Mouse (Mus musculus) gastrocnemius, postnatal 14 days (tissue): ENCODE measurements around the gene Rnf115. TPM values are rescaled to one million over a fixed set of nuclear protein-coding genes. Genes with fewer than 3 reads are reported as not detected.
"Not testable (repeated sequence)": the region's sequence is repeated elsewhere in the genome, so short reads cannot be mapped to it uniquely, and the experiment has no call there.

ENCODE experiments used
- DNase-seq: peaks from one replicate; pipeline ENCODE4 v3.0.0; 2021; ENCODE audit warnings: mixed read lengths
- intact Hi-C: fragments of 180-260 bp; cut with DNase I; formaldehyde crosslinking; loops from one replicate; pipeline ENCODE4 v1.15.1; 2025; ENCODE audit warnings: low total_unique reads
- long read RNA-seq, 2 experiments: library from polyadenylated mRNA; stranded (forward); transcript quantifications; one replicate each; pipeline ENCODE4 v2.0.0; 2021
- total RNA-seq, 2 experiments: library from RNA; stranded (reverse); gene quantifications; 2 replicates each; pipeline ENCODE4 v1.2.3; 2021

Gene Rnf115
- total RNA-seq = 10 to 100 TPM; 53.8 to 89.7 TPM
- long read RNA-seq, experiment 1, partial matches to known transcripts = 21 of 30 reads
- long read RNA-seq, experiment 1, other reads (novel, unspliced or antisense) = 5 of 30 reads
- long read RNA-seq, experiment 2, transcript Rnf115-201 (9 exons, 2,209 nt) = major isoform, 10 of 50 reads
- long read RNA-seq, experiment 2, partial matches to known transcripts = 29 of 50 reads
- long read RNA-seq, experiment 2, other reads (novel, unspliced or antisense) = 11 of 50 reads

DNA sequence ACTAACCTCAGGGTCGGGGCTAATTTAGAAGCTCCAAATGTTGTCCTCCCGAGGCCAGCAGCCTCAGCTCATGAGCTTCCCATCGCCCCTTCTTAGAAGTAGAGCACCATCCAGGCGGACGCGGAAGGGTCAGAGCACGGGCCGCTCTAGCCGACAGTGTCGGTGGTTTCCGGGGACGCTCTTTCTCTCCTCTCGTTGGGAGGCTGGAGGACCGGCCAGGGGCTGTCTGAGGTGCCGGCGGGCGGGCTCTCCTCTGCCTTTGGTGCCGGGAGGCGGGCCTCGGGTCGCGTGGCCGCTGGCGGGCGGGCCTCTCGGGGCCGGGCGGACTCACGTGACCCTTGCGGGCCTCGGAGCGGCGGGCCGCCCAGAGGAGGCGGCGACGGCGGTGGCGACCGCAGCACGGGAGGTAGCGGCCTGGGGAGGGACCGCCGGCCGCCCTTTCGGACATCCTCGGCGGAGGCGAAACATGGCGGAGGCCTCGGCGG lies at the start of gene Rnf115, which contains the start of gene Polr3c:
TSS of gene Rnf115 (plus strand) at position 322 of the 485 bp plus-strand sequence.
TSS of gene Polr3c (minus strand) at position 286 of the 485 bp plus-strand sequence.
- intact Hi-C loops = no loop called here
- DNase-seq = peak; percentile 98

DNA sequence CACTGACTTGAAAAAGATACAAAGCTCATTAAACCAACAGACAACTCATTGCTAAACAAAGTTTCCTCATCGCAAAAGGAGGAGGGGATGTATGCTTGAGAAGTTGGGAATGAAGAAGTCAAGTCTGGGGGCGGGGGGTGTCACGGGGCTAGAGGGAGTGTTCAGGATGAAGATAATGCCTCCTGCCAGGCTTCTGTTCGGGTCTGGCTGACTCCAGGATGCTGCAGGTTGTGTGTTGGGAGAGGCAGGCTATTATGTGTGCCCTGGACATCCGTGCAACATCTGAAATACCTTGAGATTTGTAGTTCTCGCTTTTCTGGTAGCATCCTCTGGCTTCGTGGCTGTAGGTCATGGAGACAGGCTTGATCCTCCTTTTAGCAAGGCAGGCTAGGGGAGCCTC lies 49.0 kb upstream of the Rnf115 start:
- no peak for DNase-seq
- intact Hi-C loops = no loop called here

DNA sequence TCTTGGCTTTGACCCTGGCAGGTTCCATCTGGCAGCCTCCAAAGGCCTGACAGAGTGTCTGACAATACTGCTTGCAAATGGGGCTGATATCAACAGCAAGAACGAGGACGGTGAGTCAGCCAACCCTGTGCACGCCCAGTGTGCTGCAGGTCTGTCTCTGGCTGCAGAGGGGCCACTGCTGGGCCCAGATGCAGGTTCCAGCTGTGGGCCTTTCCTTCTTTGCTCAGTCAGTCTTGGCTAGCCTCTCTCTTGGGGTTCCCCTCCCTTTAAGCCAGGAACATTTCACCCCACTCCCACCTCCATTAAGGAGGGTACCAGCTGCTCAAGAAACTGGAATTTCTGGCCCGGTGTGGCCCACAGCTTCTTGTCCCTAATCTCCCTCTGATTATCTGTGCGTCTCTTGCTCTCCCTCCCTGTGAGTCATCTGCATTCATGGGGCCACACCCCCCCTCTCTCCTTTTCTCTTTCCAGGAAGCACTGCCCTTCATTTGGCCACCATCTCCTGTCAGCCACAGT lies 48.2 kb upstream of the Rnf115 start:
- intact Hi-C loops = no loop called here
- no peak for DNase-seq

DNA sequence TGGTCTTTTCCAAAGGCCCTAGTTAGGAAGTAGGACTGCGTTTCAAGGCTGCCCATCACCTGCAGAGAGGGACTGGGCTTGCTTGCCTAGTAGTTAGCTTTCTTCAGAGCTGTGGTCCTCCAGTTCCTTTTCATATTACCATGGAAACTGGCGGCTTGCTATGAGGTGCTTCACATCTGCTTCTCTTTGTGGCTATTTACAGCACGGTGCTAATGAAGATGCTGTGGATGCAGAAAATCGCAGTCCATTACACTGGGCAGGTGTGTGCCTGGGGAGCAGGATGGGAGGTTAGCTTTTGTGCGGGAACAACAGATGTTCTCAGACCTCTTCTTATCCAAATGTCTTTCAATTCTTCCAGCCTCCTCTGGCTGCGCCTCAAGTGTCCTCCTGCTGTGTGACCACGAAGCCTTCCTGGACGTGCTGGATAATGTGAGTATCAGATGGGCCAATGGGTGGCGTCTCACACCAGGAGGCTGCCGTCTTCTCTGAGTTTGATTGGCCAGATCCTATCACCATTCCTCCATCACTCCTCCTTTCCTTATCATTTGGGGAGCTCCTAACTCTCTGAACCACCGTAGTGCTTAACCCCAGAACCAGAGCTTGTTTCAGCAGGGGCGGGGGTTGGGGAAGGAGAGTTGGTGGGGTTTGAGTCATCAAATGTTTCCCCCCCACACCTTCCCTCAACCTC lies 47.1 kb upstream of the Rnf115 start:
- intact Hi-C loops = no loop called here
- no peak for DNase-seq

DNA sequence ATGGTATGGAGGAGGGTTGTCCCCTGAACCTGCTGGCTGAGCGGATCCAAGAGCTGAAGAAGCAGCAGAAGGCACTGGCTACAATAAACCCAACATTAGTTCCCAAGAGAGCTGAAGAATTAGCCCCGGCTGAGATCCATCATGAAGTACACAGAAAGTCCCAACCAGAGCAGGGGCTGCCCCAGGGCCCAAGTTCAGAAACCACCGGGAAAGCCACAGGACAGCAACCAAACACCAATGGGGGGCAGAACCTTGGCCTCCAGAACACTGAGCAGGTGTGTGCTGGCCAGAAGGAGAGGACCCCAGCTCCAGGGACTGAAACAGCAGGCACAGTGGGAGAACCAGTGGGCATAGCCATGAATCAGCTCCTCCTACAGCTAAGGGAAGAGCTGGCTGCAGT lies 44.0 kb upstream of the Rnf115 start:
- intact Hi-C loops = no loop called here

DNA sequence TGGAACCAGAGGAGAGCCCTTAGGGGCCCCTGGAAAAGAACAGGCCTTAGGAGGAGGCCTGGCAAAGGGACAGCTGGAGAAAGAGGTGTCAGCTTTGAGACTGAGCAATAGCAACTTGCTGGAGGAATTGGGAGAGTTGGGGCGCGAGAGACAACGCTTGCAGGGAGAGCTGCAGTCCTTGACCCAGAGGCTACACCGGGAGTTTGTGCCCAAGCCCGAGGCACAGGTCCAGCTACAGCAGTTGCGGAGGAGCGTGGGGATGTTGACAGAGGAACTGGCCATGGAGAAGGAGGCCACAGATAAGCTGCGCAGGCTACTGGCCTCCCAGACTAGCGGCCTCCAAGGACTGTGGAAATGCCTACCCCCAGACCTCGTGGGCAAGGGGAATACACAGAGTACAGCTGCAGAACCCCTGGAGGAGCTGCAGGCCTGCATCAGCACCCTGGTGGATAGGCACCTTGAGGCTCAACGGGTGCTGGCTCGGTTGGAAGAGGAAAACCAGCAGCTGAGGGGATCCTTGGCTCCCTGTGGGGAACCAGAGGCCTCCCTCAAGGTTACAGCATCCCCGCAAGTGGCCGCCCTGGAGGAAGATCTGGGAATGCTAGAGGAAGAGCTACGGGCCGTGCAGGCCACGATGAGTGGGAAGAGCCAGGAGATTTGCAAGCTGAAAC lies 43.2 kb upstream of the Rnf115 start:
- intact Hi-C loops = no loop called here

More for the DNA sequence above, 44.0 kb upstream of the Rnf115 start:
- DNase-seq = no peak

DNA sequence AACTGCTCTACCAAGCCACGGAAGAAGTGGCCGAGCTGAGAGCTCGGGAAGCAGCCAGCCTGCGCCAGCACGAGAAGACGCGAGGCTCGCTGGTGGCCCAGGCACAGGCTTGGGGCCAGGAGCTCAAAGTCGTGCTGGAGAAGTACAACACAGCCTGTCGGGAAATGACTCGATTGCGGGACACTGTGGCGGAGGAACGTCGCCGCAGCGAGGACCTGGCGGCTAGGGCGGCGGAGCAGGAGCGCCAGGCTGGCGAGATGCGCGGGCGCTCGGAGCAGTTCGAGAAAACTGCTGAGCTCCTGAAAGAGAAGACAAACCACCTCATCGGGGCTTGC lies 42.7 kb upstream of the Rnf115 start:
- intact Hi-C loops = no loop called here
- no peak for DNase-seq

More for the DNA sequence above, 43.2 kb upstream of the Rnf115 start:
- peak; percentile 36 for DNase-seq

DNA sequence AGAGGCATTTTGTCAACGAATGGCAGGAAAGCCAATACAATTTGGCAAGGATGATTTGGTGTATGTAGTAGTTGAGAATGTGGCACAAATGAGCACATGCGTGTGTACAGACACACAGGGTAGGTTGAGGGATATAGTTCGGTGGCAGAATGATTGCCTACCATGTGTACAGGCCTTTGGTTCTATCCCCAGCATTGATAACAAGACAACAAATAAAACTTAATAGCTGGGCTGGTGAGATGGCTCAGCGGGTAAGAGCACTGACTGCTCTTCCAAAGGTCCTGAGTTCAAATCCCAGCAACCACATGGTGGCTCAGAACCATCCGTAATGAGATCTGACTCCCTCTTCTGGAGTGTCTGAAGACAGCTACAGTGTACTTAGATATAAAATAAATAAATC lies 41.4 kb upstream of the Rnf115 start:
- DNase-seq, intact Hi-C loops: not testable (repeated sequence)

DNA sequence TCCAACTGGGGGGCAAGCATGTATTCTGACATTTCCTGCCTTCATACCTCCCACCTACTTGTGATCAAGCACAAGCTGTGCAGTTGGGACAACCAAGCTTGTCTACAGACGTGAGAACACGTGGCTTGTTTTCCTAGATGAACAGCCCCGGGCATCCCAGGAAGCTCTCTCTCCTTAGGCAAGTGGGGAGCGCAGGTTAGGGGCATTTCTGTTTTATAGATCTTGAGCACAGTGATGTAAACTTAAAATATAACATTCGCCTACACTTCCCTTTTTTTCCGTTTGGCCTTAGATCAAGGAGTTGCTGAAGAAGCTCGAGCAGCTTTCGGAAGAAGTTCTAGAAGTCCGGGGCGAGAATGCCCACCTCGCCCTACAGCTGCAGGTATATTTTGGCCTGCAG lies 38.6 kb upstream of the Rnf115 start:
- intact Hi-C loops = no loop called here
- no peak for DNase-seq

DNA sequence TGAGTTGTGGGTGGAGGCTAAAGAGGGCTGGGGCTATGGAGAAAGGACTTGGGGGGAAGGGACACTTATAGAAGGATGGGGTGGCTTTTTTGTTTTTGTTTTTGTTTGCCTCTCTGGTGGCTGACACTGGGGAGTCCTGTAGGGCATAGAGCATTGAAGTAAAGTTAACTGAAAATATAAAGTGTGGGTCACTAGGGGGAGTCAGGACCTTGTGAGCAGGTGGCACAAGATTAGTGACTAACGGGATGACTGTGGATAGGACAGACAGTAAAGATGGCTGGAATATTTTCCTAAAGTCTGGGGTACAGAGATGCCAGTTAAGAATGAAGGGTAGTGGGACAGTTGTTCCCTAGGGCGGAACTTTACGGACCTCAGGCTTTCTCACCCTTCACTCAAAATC lies 37.2 kb upstream of the Rnf115 start:
- no peak for DNase-seq
- intact Hi-C loops = no loop called here

DNA sequence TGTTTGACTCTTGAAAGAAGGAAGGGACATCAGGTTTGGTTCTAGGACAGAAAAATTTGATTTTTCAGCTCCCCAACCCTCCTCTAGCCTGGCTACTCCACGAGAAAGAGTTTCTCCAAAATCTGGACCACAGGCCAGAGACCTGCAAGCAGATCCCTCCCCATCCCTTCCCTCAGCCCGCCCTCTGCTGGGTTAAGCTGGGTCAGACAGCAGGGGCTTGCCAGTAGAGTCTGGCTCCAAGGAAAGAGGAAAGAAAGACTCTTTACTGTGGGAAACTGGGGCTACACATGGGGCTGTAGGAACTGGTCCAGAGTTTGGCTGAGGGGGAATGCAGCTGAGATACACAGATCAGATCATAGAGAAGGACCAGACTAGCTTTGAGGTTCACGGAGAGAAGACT lies 35.0 kb upstream of the Rnf115 start:
- intact Hi-C loops = no loop called here
- DNase-seq = peak; percentile 82

DNA sequence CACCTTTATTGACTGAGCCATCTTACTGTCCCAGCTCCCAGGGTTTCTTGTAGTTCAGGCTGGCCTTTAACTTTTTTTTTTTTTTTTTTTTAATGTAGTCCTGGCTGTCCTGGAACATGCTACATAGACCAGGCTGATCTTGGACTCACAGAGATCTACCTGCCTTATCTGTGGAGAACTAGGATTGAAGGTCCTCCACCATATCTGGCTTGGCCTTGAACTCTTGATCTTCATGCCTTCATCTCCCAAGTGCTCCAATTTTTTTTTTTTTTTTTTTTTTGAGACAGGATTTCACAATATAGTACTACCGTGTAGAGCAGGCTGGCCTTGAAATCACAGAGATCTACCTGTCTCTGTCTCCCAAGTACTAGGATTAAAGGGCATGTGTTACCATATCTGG lies 33.9 kb upstream of the Rnf115 start:
- intact Hi-C loops = no loop called here
- DNase-seq = no peak

DNA sequence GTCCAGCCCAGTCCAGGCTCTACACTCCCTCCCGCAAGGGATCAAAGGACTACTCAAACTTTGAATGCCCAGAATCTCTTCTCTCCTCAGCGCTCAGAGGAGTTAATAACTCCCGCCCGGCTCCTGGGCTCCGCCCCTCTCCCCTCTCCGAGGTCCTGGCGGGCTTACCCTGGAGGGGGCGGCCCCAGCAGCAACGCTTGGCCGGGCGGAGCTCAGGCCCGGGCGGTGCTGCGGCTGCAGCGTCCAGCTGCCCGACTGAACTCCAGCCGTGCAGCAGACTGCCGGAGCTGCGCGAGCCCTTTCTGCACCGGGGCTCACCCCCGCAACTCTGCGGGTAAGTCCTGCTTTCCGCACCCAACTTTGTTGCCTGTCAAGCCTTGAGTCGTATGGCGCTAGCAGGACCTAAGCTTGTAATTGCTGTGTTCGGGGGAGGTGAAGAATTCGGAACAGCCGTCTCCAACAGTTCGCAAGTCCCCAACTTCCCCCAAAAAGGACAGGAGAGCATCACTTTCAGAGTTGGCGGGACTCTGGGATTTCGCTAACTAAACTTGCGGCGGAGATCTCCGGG lies 31.2 kb upstream of the Rnf115 start, which contains the start of gene Pias3:
TSS of gene Pias3 (plus strand) at position 187 of the 568 bp plus-strand sequence.
- DNase-seq = peak; percentile 93
- intact Hi-C loops = no loop called here

DNA sequence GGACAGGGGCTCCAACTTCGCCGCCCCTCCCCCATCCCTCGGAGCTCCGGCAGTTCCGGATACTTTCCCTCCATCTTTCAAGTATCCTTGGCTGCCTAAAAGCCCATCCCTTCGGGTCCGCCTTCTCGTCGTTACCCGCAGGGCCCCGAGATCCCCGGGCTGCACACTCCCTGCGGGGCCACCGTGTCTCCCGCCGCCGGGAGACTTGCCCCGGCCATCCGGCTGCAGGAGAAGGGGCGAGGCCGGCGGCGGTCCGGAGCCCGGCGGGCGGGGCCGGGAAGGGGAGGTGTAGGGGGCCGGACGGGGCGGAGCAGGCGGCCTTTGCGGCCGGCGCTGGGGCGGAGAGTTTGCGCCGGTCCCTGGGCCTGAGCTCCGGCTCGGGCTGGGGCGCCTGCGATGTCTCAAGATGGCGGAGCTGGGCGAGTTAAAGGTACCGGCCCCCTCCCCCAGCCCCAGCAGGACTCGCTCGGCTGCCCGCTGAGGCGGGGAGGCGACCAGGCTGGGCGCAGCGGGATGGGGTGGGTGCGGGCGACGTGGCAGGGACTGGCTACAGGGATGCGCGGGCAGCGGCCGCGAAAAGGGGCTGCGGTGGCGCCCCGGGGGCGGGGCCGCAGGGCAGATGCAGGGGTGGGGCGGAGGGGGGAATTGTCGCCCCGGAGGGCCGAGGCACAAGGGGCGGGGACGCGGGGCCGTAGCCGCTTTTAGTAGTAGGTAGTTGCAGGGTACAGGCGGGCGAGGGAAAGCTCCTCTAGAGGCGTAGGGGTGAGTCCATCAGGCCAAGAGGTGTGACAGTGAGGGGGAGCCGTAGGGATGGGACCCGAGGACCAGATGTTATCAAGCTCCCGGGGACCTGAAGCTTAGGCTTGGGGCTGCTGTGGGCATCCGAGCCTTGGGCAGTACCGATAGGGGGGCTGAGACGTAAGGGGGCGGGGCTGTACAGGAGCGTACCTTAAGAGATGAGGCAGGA lies 30.4 kb upstream of the Rnf115 start:
- DNase-seq = peak; percentile 94
- intact Hi-C loops = no loop called here

DNA sequence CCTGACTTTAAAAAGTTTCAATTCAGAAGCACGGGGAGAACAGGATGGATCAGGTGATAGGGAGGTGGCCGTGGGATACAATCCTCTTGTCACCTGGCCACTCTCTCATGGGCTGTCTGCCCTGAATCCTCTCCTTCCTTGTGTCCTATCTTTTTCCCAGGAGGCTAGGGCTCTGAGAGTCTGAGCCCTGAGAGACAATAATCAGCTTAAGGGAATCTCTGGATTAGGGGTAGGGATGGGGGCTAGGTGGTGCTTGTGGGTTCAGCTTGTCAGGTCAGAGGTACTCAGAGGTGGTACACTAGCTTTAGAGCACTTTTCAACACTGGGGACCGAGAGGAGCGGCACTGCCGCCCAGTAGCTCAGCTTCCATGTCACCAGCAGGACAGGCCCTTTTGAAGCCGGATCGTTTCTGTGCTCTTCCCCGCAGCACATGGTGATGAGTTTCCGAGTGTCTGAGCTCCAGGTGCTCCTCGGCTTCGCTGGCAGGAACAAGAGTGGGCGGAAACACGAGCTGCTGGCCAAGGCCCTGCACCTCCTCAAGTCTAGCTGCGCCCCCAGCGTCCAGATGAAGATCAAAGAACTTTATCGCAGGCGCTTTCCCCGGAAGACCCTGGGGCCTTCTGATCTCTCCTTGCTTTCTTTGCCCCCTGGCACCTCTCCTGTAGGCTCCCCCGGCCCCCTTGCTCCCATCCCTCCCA lies 28.3 kb upstream of the Rnf115 start:
- no peak for DNase-seq
- intact Hi-C loops = no loop called here

DNA sequence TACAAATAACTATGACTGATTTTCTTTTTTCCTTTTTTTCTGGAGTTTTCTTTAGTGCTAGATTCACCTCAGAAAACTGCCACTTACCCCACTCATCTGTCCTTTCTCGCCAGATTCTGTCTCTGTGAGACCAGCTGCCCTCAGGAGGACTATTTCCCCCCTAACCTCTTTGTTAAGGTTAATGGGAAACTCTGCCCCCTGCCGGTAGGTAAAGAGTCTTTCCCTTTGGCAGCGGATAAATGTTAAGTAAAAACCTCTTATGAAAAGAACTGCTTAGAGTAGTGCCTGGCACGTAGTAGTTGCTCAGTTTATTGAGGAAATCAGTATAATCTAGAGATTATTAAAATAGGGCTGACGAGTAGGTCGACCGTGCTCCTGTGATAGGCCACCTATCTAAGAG lies 27.1 kb upstream of the Rnf115 start:
- DNase-seq = no peak
- intact Hi-C loops = loop anchor here (10.0 kb wide), 1 partner anchor 156 kb away; no protein-coding TSS in a partner anchor

DNA sequence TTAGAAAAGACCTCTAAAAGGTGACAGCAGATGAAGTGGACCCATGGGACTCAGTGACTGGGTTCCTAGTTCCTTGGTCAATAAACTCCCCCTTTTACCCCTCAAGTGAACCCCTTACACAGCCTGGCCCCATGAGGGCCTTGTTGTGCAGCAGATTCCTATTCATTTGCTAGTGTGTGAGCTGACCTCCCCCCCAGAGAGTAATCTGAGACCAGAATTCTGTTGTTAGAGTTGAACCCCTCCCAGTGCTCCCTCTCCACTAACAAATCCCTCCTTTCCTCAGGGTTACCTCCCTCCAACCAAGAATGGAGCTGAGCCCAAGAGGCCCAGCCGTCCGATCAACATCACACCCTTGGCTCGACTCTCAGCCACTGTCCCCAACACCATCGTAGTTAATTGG lies 26.5 kb upstream of the Rnf115 start:
- intact Hi-C loops = loop anchor here (10.0 kb wide), 1 partner anchor 156 kb away; no protein-coding TSS in a partner anchor
- DNase-seq = no peak

DNA sequence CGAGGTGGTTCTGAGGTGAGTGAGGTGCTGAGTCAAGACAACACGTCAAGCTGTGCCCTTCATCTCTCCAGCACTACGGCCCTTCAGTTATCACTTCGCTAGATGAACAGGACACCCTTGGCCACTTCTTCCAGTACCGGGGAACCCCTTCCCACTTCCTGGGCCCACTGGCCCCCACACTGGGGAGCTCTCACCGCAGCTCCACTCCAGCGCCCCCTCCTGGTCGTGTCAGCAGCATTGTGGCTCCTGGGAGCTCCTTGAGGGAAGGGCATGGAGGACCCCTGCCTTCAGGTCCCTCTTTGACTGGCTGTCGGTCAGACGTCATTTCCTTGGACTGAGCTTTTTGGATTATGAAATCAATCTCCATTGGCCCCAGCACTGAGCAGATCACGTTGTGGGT lies 22.7 kb upstream of the Rnf115 start:
- DNase-seq = no peak

More for the DNA sequence above, 22.7 kb upstream of the Rnf115 start:
- intact Hi-C loops = loop anchor here (10.0 kb wide), 1 partner anchor 160 kb away; no protein-coding TSS in a partner anchor
